Mouse (Mus musculus): ENCODE results near the gene Atg5. TPM values are rescaled to one million over a fixed set of nuclear protein-coding genes. Genes with fewer than 3 reads are reported as not detected.
"Not testable (repeated sequence)": the region's sequence is repeated elsewhere in the genome, so short reads cannot be mapped to it uniquely, and the experiment has no call there.

The Atg5 gene
- polyA plus RNA-seq (2016; fragmentation: Nextera tagmentation; extraction: Ambion mirVana), result 24.8 and 25.4 TPM in 2 replicates

- Histone ChIP-seq H3K4me1 (replicated peaks) (peaks cover 16% of the 10 kb centered on the region), H3K9me3 (replicated peaks) (no peaks in the 10 kb centered on the region), H3K4me3 (peak within 1 kb of the TSS; percentile 81), H3K27ac (ENCODE audit: poor library complexity, severe bottlenecking) (peak within 1 kb of the TSS; percentile 93), H3K4me2 (peak within 1 kb of the TSS; percentile 85), H3K36me3 (no peaks in the 10 kb centered on the region), H3K9ac (peak within 1 kb of the TSS; percentile 91), H3K27me3 (replicated peaks) (no peaks in the 10 kb centered on the region)
- ATAC-seq (ENCODE audit: insufficient number of reproducible peaks, low FRiP score), result peak; percentile 98
- 0% methylated on average over 63 of the region's 63 CpGs for WGBS
Measured at GRCm38 (mm10) chr10:44268145-44268860, at the start of gene Atg5. TSS of gene Atg5 (plus strand) at chr10:44268358.

- not testable (repeated sequence) for H3K4me1 ChIP-seq (replicated peaks); H3K9ac ChIP-seq; H3K4me2 ChIP-seq; H3K36me3 ChIP-seq; H3K27me3 ChIP-seq (replicated peaks); H3K27ac ChIP-seq (ENCODE audit: poor library complexity, severe bottlenecking); H3K9me3 ChIP-seq (replicated peaks); H3K4me3 ChIP-seq; ATAC-seq (ENCODE audit: insufficient number of reproducible peaks, low FRiP score)
- 10% methylated on average over 2 of the region's 2 CpGs for WGBS
Measured at GRCm38 (mm10) chr10:44219073-44219472, 49.1 kb upstream of the Atg5 start.

DNA sequence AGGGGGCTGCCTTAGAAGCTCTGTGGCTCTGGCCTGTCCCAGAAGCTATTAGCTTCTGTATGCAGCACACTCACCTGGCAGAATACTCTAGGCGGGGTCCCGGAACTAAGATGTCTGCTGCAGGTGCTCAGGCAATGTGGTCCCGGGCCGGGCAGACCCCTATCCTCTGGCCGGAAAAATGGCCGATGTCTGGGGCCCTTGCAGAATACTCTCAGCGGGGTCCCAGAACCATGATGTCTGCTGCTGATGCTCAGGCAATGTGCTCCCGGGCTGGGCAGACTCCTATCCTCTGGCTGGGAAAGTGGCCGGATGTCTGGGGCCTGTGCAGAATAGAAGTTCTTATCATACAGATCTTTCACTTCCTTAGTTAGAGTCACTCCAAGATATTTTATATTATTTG lies 43.8 kb upstream of the Atg5 start:
- no peaks in the 10 kb centered on the region for H3K36me3 ChIP-seq
- no peak overlapping the region for H3K27ac ChIP-seq (ENCODE audit: poor library complexity, severe bottlenecking)
- 85% methylated on average over 9 of the region's 9 CpGs for WGBS
- H3K27me3 ChIP-seq (replicated peaks), result no peaks in the 10 kb centered on the region
- peaks cover 2% of the 10 kb centered on the region; the same call in 1 of the 2 replicates for H3K9me3 ChIP-seq (replicated peaks)
- no peaks in the 10 kb centered on the region for H3K4me1 ChIP-seq (replicated peaks)
- no peak overlapping the region for H3K9ac ChIP-seq
- no peak for ATAC-seq (ENCODE audit: insufficient number of reproducible peaks, low FRiP score)
- H3K4me2 ChIP-seq, result no peak overlapping the region
- no peak overlapping the region for H3K4me3 ChIP-seq

DNA sequence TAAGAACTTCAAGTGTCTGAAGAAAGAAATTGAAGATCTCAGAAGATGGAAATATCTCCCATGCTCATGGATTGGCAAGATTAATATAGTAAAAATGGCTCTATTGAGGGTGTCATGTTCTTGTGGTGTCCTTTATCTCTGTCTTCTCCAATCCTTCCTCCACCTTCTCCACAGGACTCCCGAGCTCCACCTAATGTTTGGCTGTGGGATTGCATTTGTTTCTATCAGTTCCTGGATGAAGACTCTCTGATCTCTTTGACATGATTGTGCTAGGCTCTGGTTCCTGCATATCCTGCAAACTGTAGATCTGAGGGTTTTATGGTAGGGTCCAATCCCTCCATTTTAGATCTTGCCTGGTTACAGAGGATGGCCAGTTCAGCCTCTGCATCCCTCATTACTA lies 34.8 kb upstream of the Atg5 start:
- not testable (repeated sequence) for H3K4me2 ChIP-seq; H3K9ac ChIP-seq; H3K36me3 ChIP-seq; H3K27me3 ChIP-seq (replicated peaks); H3K9me3 ChIP-seq (replicated peaks); H3K4me1 ChIP-seq (replicated peaks); ATAC-seq (ENCODE audit: insufficient number of reproducible peaks, low FRiP score); H3K4me3 ChIP-seq; H3K27ac ChIP-seq (ENCODE audit: poor library complexity, severe bottlenecking)
- WGBS, result 0% methylated on average over 1 of the region's 1 CpGs

DNA sequence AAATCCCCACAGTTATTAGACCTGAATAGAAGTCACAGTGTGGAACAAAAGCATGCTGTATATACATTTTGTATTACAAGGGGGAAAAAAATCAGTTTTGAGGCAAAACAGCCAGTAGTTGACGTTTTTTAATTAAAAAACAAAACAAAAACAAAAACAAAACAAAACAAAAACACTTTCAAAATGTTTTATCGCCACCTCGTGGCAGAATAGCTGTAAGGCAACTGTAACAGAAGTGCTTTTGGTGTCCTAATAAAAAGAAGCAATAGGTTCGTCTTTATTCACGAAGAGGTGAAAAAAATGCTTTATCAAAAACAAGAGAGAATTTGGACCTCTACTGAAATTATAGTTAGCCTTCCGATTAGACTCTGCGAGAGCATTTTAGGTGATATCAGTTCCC lies 32.9 kb upstream of the Atg5 start:
- H3K36me3 ChIP-seq; H3K9me3 ChIP-seq (replicated peaks); H3K4me2 ChIP-seq; ATAC-seq (ENCODE audit: insufficient number of reproducible peaks, low FRiP score); H3K27ac ChIP-seq (ENCODE audit: poor library complexity, severe bottlenecking); H3K27me3 ChIP-seq (replicated peaks); H3K9ac ChIP-seq; H3K4me1 ChIP-seq (replicated peaks); H3K4me3 ChIP-seq: not testable (repeated sequence)
- WGBS, result 31% methylated on average over 7 of the region's 7 CpGs

DNA sequence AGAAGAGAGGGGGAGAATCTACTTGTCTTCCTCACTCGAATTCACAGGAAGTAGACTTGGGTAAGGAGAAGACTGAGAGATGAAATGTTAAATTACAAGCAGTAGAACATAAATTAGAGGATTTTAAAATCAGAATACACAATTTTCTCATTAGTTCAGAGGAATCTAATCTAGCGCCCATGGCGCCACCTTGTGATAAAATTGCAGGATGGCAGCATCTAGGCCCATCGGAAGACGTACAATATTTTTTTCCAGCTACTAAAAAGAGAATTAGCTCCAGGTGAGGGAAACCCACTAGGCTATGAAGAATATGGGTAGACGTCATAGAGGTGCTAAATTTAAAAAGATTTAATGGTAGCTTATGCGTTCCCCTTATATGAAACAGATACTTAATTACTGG lies 11.5 kb upstream of the Atg5 start:
- WGBS, result 32% methylated on average over 7 of the region's 7 CpGs
- H3K27me3 ChIP-seq (replicated peaks), result no peaks in the 10 kb centered on the region
- no peaks in the 10 kb centered on the region for H3K4me1 ChIP-seq (replicated peaks)
- no peaks in the 10 kb centered on the region for H3K9me3 ChIP-seq (replicated peaks)
- no peak overlapping the region for H3K4me2 ChIP-seq
- no peak overlapping the region for H3K4me3 ChIP-seq
- H3K36me3 ChIP-seq, result no peaks in the 10 kb centered on the region
- no peak overlapping the region for H3K27ac ChIP-seq (ENCODE audit: poor library complexity, severe bottlenecking)
- ATAC-seq (ENCODE audit: insufficient number of reproducible peaks, low FRiP score), result no peak
- no peak overlapping the region for H3K9ac ChIP-seq

- Histone ChIP-seq H3K9me3 (replicated peaks) (no peaks in the 10 kb centered on the region), H3K27ac (ENCODE audit: poor library complexity, severe bottlenecking) (no peak overlapping the region)
Measured at GRCm38 (mm10) chr10:44265835-44266234, 2.3 kb upstream of the Atg5 start.

GRCm38 (mm10) chr10:44266561-44266960 lies 1.6 kb upstream of the Atg5 start:
- Histone ChIP-seq H3K27me3 (replicated peaks) (no peaks in the 10 kb centered on the region), H3K9me3 (replicated peaks) (no peaks in the 10 kb centered on the region), H3K36me3 (no peaks in the 10 kb centered on the region), H3K4me3 (no peak overlapping the region), H3K4me2 (no peak overlapping the region), H3K27ac (ENCODE audit: poor library complexity, severe bottlenecking) (no peak overlapping the region), H3K9ac (no peak overlapping the region), H3K4me1 (replicated peaks) (peaks cover 16% of the 10 kb centered on the region)
- ATAC-seq (ENCODE audit: insufficient number of reproducible peaks, low FRiP score), result no peak

More at GRCm38 (mm10) chr10:44265835-44266234, 2.3 kb upstream of the Atg5 start:
- H3K4me3 ChIP-seq, result no peak overlapping the region
- peaks cover 16% of the 10 kb centered on the region for H3K4me1 ChIP-seq (replicated peaks)
- no peak for ATAC-seq (ENCODE audit: insufficient number of reproducible peaks, low FRiP score)
- no peaks in the 10 kb centered on the region for H3K36me3 ChIP-seq
- no peaks in the 10 kb centered on the region for H3K27me3 ChIP-seq (replicated peaks)
- no peak overlapping the region for H3K4me2 ChIP-seq
- H3K9ac ChIP-seq, result no peak overlapping the region
- 78% methylated on average over 3 of the region's 3 CpGs for WGBS

DNA sequence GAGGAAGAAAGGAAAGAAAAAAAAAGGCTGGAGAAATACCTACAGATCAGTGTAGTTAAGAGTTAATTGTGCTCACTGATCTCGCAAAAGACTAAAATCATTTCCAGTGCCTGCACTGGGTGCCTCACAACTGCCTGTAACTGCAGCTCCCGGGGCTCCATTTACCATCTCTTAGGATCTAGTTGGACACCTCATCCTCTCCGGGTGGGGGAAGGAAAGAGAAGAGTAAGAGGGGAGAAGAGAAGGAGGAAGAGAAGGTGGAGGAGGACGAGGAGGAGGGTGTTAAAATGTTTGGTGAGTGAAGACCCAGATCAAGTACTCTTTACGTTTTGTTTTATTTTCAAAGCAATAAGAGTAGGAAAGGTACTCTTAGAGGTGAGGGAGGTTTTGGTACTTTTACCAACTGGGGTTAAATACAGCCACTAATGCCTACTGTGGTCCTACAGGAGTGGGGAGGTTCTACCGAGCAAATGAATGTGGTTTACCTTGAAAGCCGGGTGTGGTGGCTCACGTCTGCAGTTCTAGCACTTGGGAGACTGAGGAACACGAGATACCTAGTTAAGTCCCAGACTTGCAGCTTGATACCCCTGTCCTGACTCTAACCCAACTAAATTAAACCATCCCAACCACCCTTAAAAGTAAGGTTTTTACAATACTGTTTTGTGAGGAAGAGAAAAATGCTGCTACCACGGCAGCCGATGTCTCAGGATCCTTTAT lies 574 bp upstream of the Atg5 start:
- Histone ChIP-seq H3K36me3 (no peaks in the 10 kb centered on the region), H3K4me1 (replicated peaks) (peaks cover 16% of the 10 kb centered on the region), H3K27me3 (replicated peaks) (no peaks in the 10 kb centered on the region), H3K4me2 (peak overlapping the region; percentile 85), H3K9ac (peak overlapping the region; percentile 77), H3K9me3 (replicated peaks) (no peaks in the 10 kb centered on the region), H3K4me3 (peak overlapping the region; percentile 81), H3K27ac (ENCODE audit: poor library complexity, severe bottlenecking) (peak overlapping the region; percentile 50; the same call in 1 of the 2 replicates)
- 7% methylated on average over 11 of the region's 11 CpGs for WGBS
- ATAC-seq (ENCODE audit: insufficient number of reproducible peaks, low FRiP score), result no peak

DNA sequence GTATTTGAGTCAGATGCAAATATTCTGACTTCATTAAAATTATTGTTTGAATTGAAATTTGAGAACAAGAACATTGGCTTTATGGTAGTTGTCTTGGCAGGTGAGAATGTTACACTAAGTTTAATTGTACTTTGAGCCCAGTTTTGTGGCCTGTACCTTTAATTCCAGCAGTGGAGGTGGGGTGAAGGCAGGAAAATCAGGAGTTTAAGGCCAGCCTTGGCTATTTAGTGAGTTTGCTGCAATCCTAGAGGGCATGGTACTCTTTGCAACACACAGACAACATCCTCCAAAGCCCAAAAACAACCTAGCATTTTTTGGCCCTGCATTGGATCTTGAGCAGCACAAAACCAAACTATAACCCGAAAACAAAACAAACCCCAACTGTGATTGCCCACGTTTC lies 1.1 kb downstream of the Atg5 start:
- H3K4me2 ChIP-seq, result peak overlapping the region; percentile 85
- no peaks in the 10 kb centered on the region for H3K9me3 ChIP-seq (replicated peaks)
- no peak for ATAC-seq (ENCODE audit: insufficient number of reproducible peaks, low FRiP score)
- no peaks in the 10 kb centered on the region for H3K36me3 ChIP-seq
- H3K4me3 ChIP-seq, result peak overlapping the region; percentile 81
- H3K4me1 ChIP-seq (replicated peaks), result peaks cover 16% of the 10 kb centered on the region
- H3K27ac ChIP-seq (ENCODE audit: poor library complexity, severe bottlenecking), result no peak overlapping the region
- H3K27me3 ChIP-seq (replicated peaks), result no peaks in the 10 kb centered on the region
- H3K9ac ChIP-seq, result peak overlapping the region; percentile 31; the same call in 1 of the 2 replicates
- WGBS, result 62% methylated on average over 2 of the region's 2 CpGs

DNA sequence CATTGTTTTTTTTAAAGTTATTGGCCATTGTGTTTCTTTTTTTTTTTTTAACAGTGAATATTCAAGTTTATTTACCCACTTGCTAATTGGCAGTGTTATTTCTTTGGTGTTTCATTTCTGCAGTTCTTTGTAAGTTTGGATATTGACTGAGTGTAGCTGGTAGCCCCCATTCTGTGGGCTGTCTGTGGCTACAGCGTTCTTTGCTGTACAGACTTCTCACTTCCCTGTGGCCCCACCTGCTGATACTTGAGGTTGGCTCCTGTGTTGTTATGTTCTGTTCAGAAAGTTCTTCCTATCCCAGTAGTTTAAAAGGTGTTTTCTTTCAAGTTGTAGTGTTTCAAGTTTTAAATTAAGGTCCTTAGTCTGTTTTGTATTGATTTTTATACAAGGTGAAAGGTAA lies 14.2 kb downstream of the Atg5 start:
- 74% methylated on average over 1 of the region's 1 CpGs for WGBS
- Histone ChIP-seq H3K27me3 (replicated peaks) (no peaks in the 10 kb centered on the region), H3K9me3 (replicated peaks) (no peaks in the 10 kb centered on the region), H3K36me3 (peaks cover 13% of the 10 kb centered on the region), H3K4me1 (replicated peaks) (peaks cover 6% of the 10 kb centered on the region; the same call in 1 of the 2 replicates), H3K9ac (no peak overlapping the region), H3K4me2 (no peak overlapping the region), H3K27ac (ENCODE audit: poor library complexity, severe bottlenecking) (no peak overlapping the region), H3K4me3 (no peak overlapping the region)
- ATAC-seq (ENCODE audit: insufficient number of reproducible peaks, low FRiP score), result no peak
